Mouse (Mus musculus): ENCODE data around the gene Arhgap20. TPM values are rescaled to one million over a fixed set of nuclear protein-coding genes. Genes with fewer than 3 reads are reported as not detected.

Gene Arhgap20
- polyA plus RNA-seq, 1 experiment from 2014 or later: 18.1 TPM

- H3K9ac ChIP-seq: no peak overlapping the region
- H3K4me2 ChIP-seq: no peak overlapping the region
- no peak overlapping the region for H3K4me3 ChIP-seq (ENCODE audit: low read depth, low read length)
- no peaks in the 10 kb centered on the region for H3K4me1 ChIP-seq (ENCODE audit: insufficient read depth)
- TF ChIP-seq CTCF (IDR thresholded peaks at IDR 0.05; ENCODE audit: low read depth): no peak
- H3K27me3 ChIP-seq (ENCODE audit: insufficient read depth, low read length): no peaks in the 10 kb centered on the region
- DNase-seq: no peak
- ATAC-seq (ENCODE audit: insufficient read depth): no peak
- H3K36me3 ChIP-seq (ENCODE audit: insufficient read depth): no peaks in the 10 kb centered on the region
- H3K27ac ChIP-seq (ENCODE audit: low read depth): no peak overlapping the region
- 67% methylated on average over 2 of the region's 2 CpGs for WGBS
- H3K9me3 ChIP-seq (ENCODE audit: low read depth, low read length): no peaks in the 10 kb centered on the region
Observed at GRCm38 (mm10) chr9:51776459-51776858, 11.3 kb downstream of the Arhgap20 start.

DNA sequence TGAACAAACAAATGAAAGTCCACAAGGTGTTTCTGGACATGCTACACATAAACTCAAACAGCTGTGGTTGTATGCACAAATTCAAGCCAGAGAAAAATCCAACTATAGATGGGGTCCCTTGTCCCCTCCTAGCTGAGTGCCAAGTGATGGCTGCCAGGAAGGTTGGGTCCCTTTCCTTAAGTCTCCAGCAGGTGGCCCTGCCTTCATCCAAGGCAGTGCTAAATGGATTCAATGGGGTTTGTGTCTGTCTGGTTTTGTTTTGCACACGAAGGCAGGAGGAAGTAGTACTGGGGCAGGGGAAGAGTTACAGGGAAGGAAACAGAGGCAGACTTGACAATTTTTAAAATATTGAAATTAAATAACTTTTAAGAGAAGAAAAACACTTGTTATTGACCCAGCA is 12.0 kb downstream of the Arhgap20 start:
- peak; percentile 70 for TF ChIP-seq CTCF (IDR thresholded peaks at IDR 0.05; ENCODE audit: low read depth)
- Histone ChIP-seq H3K36me3 (ENCODE audit: insufficient read depth) (no peaks in the 10 kb centered on the region), H3K9me3 (ENCODE audit: low read depth, low read length) (no peaks in the 10 kb centered on the region), H3K4me3 (ENCODE audit: low read depth, low read length) (no peak overlapping the region), H3K9ac (no peak overlapping the region), H3K4me2 (no peak overlapping the region), H3K27ac (ENCODE audit: low read depth) (no peak overlapping the region), H3K4me1 (ENCODE audit: insufficient read depth) (no peaks in the 10 kb centered on the region), H3K27me3 (ENCODE audit: insufficient read depth, low read length) (no peaks in the 10 kb centered on the region)
- DNase-seq (peak; percentile 61), ATAC-seq (ENCODE audit: insufficient read depth) (no peak)
- 10% methylated on average over 1 of the region's 1 CpGs for WGBS

DNA sequence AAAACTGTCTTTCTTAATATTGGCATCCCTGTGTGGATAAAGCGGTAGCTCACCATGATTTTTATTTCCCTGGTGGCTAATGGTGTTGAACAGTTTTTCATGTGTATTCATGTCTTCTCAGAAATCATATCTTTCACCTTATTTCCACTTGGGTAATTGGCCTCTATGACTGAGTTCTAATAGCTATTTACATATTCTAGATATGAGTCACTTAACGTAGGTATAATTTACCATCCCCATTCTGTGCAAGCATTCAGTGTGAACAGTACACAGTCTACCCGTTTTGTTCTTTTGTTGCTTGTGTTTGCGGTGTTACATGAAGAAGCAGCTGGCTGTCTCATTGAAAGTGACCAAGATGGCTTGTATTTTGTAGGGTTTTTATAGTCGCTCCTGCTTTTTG is 14.1 kb downstream of the Arhgap20 start:
- WGBS: 82% methylated on average over 5 of the region's 5 CpGs
- ATAC-seq (ENCODE audit: insufficient read depth) (no peak), DNase-seq (no peak)
- no peak overlapping the region for H3K27ac ChIP-seq (ENCODE audit: low read depth)
- no peak overlapping the region for H3K4me2 ChIP-seq
- no peak overlapping the region for H3K4me3 ChIP-seq (ENCODE audit: low read depth, low read length)
- H3K9ac ChIP-seq: no peak overlapping the region
- H3K4me1 ChIP-seq (ENCODE audit: insufficient read depth): no peaks in the 10 kb centered on the region
- no peaks in the 10 kb centered on the region for H3K27me3 ChIP-seq (ENCODE audit: insufficient read depth, low read length)
- no peaks in the 10 kb centered on the region for H3K36me3 ChIP-seq (ENCODE audit: insufficient read depth)
- H3K9me3 ChIP-seq (ENCODE audit: low read depth, low read length): no peaks in the 10 kb centered on the region
- no peak for TF ChIP-seq CTCF (IDR thresholded peaks at IDR 0.05; ENCODE audit: low read depth)

DNA sequence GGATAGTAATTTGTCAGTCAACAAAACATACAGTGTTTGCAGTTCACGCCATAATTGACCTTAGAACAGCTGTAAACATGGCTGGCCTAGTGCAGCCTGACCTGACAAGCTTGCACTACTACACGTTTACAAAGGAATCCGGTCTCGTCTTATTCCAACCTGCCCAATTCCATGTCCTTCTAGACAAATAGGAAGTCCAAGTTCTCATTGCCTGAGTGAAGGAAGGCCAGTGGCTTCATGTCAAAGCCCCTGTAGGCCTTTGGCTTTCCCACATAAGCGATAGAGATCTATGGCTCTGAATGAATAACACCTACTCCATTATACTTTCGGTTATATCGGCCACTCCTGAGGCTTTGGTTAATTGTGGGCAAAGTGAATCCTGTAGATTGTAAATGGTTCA is 16.0 kb downstream of the Arhgap20 start:
- DNase-seq: no peak

DNA sequence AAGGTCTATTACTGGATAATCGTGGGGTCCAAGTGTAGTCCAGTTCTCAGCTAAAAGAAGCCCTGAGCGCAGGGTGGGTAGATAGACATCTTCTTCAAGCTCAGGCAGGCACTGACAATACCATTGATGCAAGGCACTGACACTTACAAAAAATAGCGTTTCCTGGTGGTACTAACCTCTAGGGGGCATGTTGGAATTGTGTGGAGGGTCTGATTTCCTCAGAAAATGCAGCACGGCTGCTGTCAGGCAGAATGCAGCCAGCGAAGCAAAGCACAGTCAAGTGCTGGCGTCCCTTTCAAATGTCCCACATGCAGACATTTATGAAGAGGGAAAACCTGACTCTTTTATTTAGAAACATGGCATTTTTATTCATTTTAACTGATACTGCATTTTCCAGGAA is 22.2 kb downstream of the Arhgap20 start:
- peak; percentile 74 for DNase-seq
- H3K9me3 ChIP-seq (ENCODE audit: low read depth, low read length): no peaks in the 10 kb centered on the region
- no peaks in the 10 kb centered on the region for H3K36me3 ChIP-seq (ENCODE audit: insufficient read depth)
- peak; percentile 60 for TF ChIP-seq CTCF (IDR thresholded peaks at IDR 0.05; ENCODE audit: low read depth)
- H3K27me3 ChIP-seq (ENCODE audit: insufficient read depth, low read length): no peaks in the 10 kb centered on the region
- no peak for ATAC-seq (ENCODE audit: insufficient read depth)
- WGBS: 34% methylated on average over 6 of the region's 6 CpGs
- H3K4me3 ChIP-seq (ENCODE audit: low read depth, low read length): no peak overlapping the region
- H3K4me1 ChIP-seq (ENCODE audit: insufficient read depth): no peaks in the 10 kb centered on the region
- H3K4me2 ChIP-seq: no peak overlapping the region
- no peak overlapping the region for H3K9ac ChIP-seq
- H3K27ac ChIP-seq (ENCODE audit: low read depth): no peak overlapping the region

More for the DNA sequence above, 16.0 kb downstream of the Arhgap20 start:
- Histone ChIP-seq H3K9me3 (ENCODE audit: low read depth, low read length) (no peaks in the 10 kb centered on the region), H3K36me3 (ENCODE audit: insufficient read depth) (no peaks in the 10 kb centered on the region), H3K4me2 (no peak overlapping the region), H3K9ac (no peak overlapping the region), H3K27me3 (ENCODE audit: insufficient read depth, low read length) (no peaks in the 10 kb centered on the region), H3K4me1 (ENCODE audit: insufficient read depth) (no peaks in the 10 kb centered on the region), H3K4me3 (ENCODE audit: low read depth, low read length) (no peak overlapping the region), H3K27ac (ENCODE audit: low read depth) (no peak overlapping the region)
- ATAC-seq (ENCODE audit: insufficient read depth): no peak
- TF ChIP-seq CTCF (IDR thresholded peaks at IDR 0.05; ENCODE audit: low read depth): no peak
- 79% methylated on average over 7 of the region's 7 CpGs for WGBS

GRCm38 (mm10) chr9:51788466-51788865 is 23.3 kb downstream of the Arhgap20 start:
- no peak for TF ChIP-seq CTCF (IDR thresholded peaks at IDR 0.05; ENCODE audit: low read depth)
- no peak overlapping the region for H3K9ac ChIP-seq
- no peak overlapping the region for H3K4me2 ChIP-seq
- H3K27me3 ChIP-seq (ENCODE audit: insufficient read depth, low read length): no peaks in the 10 kb centered on the region
- WGBS: 59% methylated on average over 1 of the region's 1 CpGs
- no peaks in the 10 kb centered on the region for H3K36me3 ChIP-seq (ENCODE audit: insufficient read depth)
- H3K4me1 ChIP-seq (ENCODE audit: insufficient read depth): no peaks in the 10 kb centered on the region
- H3K4me3 ChIP-seq (ENCODE audit: low read depth, low read length): no peak overlapping the region
- H3K9me3 ChIP-seq (ENCODE audit: low read depth, low read length): no peaks in the 10 kb centered on the region
- ATAC-seq (ENCODE audit: insufficient read depth) (no peak), DNase-seq (no peak)
- no peak overlapping the region for H3K27ac ChIP-seq (ENCODE audit: low read depth)

GRCm38 (mm10) chr9:51795206-51795605 is 30.1 kb downstream of the Arhgap20 start:
- no peak overlapping the region for H3K4me3 ChIP-seq (ENCODE audit: low read depth, low read length)
- no peak overlapping the region for H3K9ac ChIP-seq
- DNase-seq (peak; percentile 71), ATAC-seq (ENCODE audit: insufficient read depth) (peak; percentile 70)
- no peak for TF ChIP-seq CTCF (IDR thresholded peaks at IDR 0.05; ENCODE audit: low read depth)
- H3K27ac ChIP-seq (ENCODE audit: low read depth): no peak overlapping the region
- no peak overlapping the region for H3K4me2 ChIP-seq
- WGBS: 57% methylated on average over 6 of the region's 6 CpGs
- no peaks in the 10 kb centered on the region for H3K4me1 ChIP-seq (ENCODE audit: insufficient read depth)
- H3K9me3 ChIP-seq (ENCODE audit: low read depth, low read length): no peaks in the 10 kb centered on the region
- H3K36me3 ChIP-seq (ENCODE audit: insufficient read depth): no peaks in the 10 kb centered on the region
- no peaks in the 10 kb centered on the region for H3K27me3 ChIP-seq (ENCODE audit: insufficient read depth, low read length)

GRCm38 (mm10) chr9:51798251-51798650 is 33.1 kb downstream of the Arhgap20 start:
- H3K4me3 ChIP-seq (ENCODE audit: low read depth, low read length): no peak overlapping the region
- no peak for TF ChIP-seq CTCF (IDR thresholded peaks at IDR 0.05; ENCODE audit: low read depth)

More at GRCm38 (mm10) chr9:51798251-51798650, 33.1 kb downstream of the Arhgap20 start:
- WGBS: 81% methylated on average over 5 of the region's 5 CpGs
- Histone ChIP-seq H3K9ac (no peak overlapping the region), H3K4me1 (ENCODE audit: insufficient read depth) (no peaks in the 10 kb centered on the region), H3K4me2 (no peak overlapping the region), H3K27ac (ENCODE audit: low read depth) (no peak overlapping the region), H3K9me3 (ENCODE audit: low read depth, low read length) (no peaks in the 10 kb centered on the region), H3K27me3 (ENCODE audit: insufficient read depth, low read length) (no peaks in the 10 kb centered on the region), H3K36me3 (ENCODE audit: insufficient read depth) (no peaks in the 10 kb centered on the region)
- ATAC-seq (ENCODE audit: insufficient read depth) (no peak), DNase-seq (no peak)
